Mouse (Mus musculus): Measurements from ENCODE around the gene Tlk2.

Gene Tlk2

DNA sequence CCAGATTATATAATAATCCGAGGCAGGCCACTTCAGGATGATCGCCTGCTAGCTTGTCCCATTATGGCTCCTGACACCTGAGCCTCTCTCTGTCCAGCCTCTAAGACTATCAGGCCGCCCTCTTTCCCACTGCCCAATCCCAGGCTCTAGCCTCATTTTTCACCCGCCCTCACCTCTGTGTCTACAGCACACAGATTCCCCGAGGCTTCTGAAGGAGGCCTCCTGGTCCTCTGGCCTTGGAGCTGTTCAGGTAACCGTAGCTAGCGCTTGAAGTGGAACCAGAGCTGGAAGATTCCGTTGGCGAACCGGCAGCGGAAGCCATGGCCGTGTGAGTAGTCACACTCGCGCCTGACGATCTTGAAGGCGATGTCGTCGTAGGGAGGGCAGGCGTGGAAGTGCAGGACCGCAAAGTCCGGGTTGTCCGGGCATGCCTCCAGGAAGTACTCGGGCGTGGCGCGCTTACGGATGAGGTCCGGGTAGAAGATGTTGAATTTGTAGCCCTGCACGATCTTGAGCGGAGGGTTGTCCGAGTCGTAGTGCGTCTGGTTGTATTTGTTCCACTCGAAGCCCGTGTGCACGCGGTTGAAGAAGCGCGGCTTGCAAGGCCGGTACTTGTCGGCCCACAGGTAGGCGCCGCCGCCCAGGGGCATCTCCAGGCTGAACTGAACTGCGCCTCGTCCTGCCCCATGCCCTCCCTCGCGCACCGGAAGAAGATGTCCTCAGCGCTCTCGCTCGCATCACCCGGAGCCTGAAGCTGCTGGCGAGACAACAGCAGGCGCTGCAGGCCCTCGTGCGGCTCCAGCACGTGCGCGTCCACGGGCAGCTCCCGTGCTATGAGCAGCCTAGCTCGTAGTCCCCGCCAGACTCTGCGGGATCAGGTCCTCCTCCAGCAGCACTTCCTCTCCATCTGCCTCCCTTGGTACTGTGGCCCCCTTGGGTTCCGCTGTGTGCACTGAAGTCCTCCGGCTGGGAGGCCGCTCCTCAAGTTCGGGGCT is 13.8 kb upstream of the Tlk2 start:
- DNase-seq, result no peak

DNA sequence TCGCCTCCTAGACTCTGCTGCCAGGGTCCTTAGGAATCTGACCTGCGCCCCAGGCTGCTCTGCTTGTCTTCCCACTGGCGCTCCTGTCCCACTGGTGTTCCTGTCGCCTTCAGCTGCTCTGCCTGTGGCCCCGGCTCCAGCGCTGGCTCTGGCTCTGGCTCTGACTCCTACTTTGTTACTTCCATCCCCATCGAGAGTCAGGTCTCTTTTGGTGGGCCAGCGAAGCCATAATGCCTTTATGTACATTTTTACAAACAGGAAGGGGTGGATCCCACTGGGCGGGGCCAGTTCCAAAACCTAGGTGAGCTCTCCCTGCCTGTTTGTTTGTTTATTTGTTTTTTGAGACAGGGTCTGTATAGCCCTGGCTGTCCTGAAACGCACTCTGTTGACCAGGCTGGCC is 11.8 kb upstream of the Tlk2 start:
- DNase-seq, result no peak

DNA sequence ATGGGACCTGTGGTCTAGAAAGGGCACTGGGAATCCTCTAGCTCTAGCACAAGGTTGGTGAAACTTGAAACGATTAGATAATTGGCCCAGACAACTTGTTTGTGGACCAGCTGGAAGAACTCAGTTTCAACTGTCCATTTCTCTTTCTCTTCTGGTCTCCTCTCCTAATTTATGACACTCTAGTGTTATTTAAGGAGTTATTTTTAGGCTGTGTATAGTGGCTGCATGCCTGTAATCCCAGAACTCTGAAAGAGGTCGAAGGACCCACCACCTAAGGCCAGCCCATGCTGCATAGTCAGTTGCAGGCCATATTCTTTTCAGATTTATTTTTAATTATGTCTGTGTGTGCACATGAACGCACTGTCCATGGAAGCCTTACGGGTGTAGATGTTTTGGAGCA is 916 bp downstream of the Tlk2 start:
- peak; percentile 13 to 35 for DNase-seq

DNA sequence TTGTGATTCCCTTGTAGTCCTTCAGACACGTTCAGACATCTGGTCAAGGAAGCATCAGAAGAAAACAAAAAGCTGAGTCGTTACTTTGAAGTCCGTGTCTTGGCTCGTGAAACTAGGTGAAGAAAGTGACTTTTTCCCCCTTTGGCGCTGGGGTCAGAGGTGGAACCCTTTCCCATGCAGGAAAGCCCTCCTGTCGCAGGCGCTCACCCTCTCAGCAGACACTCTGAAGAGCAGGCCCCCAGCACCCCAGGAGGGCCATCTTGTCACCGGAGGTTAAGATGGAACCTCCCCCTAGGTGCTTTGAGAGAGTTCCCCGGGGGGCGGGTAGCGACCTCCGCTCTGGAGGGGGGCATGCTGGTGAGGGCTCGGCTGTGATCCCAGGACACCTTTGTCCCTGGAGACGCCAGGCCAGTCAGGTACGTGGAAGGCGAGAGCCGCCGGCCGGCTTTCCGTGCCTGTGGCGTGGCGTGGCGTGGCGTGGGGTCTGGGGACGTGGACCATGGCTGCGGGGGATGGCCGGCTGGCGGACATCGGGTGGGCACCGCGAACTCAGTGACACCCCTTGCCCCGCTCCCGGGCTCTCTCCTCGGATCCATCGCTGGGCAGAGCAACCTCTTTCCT is 2.0 kb downstream of the Tlk2 start:
- peak; percentile 54 to 67 for DNase-seq

DNA sequence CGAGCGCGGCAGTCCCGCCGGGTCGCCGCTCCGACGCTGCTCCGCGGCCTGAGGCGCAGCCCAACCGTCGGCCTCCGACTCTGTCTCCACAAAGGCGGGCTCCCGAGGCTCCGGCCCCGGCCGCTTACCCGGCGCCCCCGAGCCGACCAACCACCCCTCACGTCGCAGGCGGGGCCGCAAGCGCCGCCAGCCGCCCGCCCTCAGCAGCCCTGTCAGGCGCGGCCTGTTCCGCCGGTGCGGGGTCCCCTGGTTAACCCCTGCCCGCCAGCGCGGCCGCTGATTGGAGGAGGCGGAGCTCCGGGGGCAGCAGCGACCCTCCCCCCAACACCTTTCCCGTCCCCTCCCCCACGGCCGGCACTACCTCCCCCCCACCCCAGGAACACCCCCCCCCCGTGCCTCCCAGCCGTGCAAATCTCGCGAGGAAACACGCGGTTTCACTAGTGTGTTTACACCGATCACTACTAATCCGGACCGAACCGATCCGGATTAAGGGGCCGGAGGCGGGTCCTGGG is 2.6 kb downstream of the Tlk2 start:
- peak; percentile 97 for DNase-seq

GRCm38 (mm10) chr11:105181689-105182460 is 3.3 kb downstream of the Tlk2 start:
- DNase-seq, result peak; percentile 62 to 77

DNA sequence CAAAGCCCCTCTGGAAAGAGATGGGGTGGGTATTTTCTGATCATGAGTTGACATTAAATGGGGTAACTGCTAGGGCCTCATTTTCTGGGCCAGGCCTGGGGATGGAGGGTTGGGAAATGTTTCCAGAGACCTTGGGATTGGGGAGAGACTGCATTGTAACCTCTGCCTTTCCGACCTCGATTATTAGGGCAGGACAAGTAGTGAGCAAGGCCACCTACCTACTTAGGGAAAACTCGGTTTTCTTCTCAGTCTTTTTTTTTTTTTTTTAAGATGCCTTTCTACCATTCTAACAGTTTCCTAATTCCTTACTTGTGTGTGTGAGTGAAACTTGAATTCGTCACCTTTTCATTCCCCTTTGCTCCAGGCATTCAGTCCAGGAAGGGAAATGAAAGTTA is 3.9 kb downstream of the Tlk2 start:
- no peak for DNase-seq

GRCm38 (mm10) chr11:105184678-105185077 is 6.1 kb downstream of the Tlk2 start:
- DNase-seq, result peak in 1 of 2 experiments; percentile 27

DNA sequence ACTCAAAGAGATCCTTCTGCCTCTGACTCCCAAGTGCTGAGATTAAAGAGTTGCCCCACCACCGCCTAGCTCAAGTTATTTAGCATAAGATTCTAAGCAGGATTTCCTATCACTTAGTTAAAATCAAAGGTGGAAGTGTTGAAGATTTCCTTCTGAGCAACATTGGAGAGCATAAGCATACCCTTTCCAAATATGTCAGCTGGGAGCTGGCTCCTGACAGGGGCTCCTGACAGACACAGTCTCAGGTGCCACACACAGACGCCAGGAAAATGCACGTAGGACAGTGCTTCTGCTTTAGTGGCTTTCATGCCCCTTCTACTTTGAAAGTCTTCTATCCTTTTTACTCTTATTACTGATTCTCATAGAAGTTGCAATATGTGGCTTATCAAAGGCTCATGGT is 13.6 kb downstream of the Tlk2 start:
- no peak for DNase-seq

- no peak for DNase-seq
Observed at GRCm38 (mm10) chr11:105196893-105197662, 18.5 kb downstream of the Tlk2 start.

DNA sequence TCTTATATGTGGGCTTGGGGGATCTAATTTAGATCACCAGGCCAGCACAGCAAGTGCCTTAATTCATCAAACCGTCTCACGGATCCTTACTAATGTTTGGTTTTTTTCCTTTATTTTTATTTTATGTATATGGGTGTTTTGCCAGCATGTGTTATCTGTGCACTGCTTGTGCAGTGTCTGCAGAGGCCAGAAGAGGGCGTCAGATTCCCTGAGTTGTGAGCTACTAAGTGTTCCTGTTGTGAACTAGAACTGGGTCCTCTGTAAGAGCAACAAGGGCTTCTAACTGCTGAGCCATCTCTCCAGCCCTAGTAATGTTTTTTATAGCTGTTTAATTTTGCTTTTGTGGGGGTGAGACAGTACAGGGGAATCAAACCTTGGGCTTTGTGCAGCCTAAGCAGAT is 23.8 kb downstream of the Tlk2 start:
- peak; percentile 13 to 28 for DNase-seq

GRCm38 (mm10) chr11:105210007-105210406 is 31.4 kb downstream of the Tlk2 start:
- no peak for DNase-seq

- no peak for DNase-seq
Observed at GRCm38 (mm10) chr11:105214257-105214656, 35.6 kb downstream of the Tlk2 start.

GRCm38 (mm10) chr11:105217771-105218170 is 39.2 kb downstream of the Tlk2 start:
- no peak for DNase-seq

DNA sequence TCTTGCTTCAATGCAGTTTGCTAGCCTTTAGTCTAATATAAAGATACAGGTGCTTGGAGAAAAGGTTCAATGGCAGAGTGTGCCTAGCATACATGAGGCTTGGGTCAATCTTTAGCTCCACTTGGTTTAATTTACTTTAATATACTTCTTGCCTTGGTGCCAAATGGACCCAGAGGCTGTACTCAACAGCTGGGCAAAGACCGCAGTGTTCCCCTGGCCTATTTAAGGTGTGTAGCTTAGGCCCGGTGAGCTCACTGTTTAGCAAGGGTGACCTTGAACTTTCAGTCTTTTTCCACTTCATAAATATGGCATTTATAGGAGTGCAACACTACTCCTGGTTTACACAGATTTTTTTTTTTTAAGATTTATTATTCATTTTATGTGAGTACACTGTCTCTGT is 55.9 kb downstream of the Tlk2 start:
- no peak for DNase-seq

GRCm38 (mm10) chr11:105240991-105241390 is 62.4 kb downstream of the Tlk2 start:
- no peak for DNase-seq

- no peak for DNase-seq
Observed at GRCm38 (mm10) chr11:105246369-105246768, 67.8 kb downstream of the Tlk2 start.

GRCm38 (mm10) chr11:105246785-105247184 is 68.2 kb downstream of the Tlk2 start:
- no peak for DNase-seq

DNA sequence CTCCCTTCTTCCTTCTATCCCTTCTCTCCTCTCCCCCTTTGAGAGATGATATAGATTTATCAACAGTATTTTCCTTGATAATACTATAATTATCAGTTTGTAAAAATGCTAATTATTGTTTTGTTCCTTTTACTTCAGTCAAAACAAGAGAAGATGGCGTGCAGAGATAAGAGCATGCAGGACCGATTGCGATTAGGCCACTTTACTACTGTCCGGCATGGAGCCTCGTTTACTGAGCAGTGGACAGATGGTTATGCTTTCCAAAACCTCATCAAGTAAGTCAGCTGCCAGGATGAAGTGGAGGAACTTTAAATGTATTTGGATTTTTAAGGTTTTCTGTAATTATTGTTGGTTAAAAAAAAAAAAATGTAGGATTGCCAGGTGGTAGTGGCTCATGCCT is 68.7 kb downstream of the Tlk2 start:
- no peak for DNase-seq

GRCm38 (mm10) chr11:105259733-105260132 is 81.1 kb downstream of the Tlk2 start:
- DNase-seq, result no peak

DNA sequence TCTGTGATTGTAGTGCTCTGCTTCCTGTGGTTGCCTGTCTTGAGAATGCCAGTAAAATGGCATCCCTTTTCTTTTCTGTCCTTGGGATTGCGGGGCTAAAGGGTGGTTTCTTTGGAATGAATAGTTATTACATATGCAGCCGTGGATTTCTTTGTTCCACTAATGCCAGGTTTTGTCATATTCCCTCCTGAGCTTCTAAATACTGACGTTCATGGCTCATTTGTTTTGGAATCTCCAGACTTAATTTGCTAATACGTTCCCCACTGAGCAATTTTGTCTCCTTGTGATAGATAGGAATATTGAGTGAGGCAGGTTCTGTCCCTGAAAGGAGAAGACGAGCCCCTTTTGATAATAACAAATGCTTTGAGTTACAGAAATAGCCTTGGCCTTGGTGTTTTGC is 82.5 kb downstream of the Tlk2 start:
- no peak for DNase-seq

DNA sequence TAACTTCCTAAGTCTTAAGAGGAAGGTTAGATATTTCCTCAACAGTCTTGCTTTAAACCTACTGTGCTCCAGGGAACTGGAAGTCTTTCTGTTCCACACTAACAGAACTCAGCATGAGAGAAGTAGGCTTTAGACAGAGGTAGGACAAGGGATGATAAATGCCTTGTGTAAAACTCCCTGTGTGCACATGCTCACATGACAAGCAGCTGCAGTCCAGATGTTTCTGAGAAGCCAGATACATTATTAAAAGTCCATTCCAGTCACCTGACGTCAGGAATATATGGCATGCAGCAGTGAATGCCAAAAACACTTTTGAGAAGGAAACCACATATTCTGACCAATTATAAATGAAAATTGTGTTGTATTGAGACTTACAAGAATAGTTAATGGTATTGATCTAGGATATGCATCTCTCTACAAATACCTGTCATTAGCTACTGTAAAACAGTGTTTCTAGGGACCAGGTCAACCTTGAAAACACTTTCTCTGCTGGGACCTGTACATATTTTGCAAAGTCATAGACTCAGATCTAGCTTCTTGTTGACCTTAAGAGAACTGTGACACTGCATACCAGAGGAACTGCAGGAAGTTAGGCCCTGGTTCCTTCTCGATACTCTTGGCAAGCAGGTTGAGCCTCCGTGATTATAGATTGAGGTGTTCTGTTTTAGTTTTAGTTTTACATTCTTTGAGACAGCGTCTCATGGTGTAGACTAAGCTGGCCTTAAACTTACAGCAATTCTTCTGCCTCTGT is 83.2 kb downstream of the Tlk2 start:
- no peak for DNase-seq

Measured in kidney, postnatal 4 days (tissue).